Mouse (Mus musculus) cerebellum, postnatal 25 days (tissue): ENCODE measurements at regions not wholly inside any gene's neighbourhood (a gene's known extent, or its start where the extent isn't known, plus 50 kb on each side); places are given as distances from the start of the nearest gene placed in this dataset.
"Not testable (repeated sequence)": the region's sequence is repeated elsewhere in the genome, so short reads cannot be mapped to it uniquely, and the experiment has no call there.

Source experiments
- DNase-seq, 2 experiments: peaks; one replicate each; pipeline ENCODE4 v3.0.0; 2021; ENCODE audit warnings: mixed read lengths in 2 of 2

DNA sequence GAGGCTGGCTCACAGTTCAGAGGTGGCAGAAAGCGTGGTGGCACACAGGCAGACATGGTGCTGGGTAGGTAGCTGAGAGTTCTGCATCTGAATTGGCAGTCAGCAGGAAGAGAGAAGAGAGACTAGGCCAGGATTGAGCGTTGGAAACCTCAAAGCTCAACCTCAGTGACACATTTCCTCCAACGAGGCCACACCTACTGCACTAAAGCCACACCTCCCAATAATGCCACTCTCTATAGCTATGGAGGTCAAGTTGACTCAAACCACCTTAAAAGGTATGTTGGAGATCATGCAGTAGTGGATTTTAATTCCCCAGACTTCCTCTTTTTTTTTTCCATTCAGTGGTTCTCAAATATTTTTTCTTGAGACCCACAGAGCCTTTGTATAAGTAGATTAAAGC is 57.1 kb downstream of the Ccdc54 start:
- no peak for DNase-seq

- peak; percentile 88 to 94 for DNase-seq
Observed at GRCm38 (mm10) chr16:50529511-50530416, 61.2 kb downstream of the Ccdc54 start.

DNA sequence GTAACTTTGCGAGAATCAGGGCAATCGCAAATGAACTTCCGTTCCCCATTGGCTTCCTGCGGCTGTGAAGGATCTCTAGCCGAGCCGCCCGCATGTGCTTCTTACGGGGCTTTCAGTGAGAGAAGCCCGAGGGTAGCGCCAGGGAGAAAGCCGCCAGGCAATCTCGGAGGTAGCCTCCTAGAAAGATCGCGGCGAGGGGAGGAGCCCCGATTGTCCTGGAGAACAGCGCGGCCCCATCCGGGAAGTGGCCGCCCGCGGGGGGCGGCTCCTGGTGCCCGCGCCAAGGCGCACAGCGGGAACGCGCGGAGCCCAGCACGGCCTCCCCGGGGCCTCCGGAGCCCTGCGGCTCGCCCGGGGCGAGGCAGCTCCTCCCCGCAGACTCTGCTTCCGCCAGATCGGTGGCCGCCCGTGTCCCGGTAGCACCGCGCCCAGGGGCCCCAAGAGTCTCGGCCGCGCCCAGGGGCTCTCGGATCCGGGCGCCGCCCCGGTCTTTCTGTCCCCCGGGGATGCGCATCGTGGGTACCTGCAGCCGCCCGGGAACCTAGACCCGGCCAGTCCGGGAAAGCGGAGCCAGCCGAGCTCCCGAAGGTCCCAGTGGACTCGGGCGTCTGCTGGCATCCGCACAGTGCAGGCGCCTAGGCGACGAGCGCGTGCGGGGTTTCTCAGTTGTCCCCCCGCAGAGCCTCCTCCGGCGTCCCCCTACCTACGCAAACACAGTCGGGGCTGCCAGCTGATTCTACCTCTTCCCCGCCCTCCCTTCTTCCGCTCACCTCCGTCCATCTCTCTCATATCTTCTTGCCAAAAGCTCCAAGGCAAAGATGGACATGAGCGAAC is 62.1 kb downstream of the Ccdc54 start:
- DNase-seq, result peak; percentile 65 to 69

- no peak for DNase-seq
Observed at GRCm38 (mm10) chr16:50528355-50528676, 62.6 kb downstream of the Ccdc54 start.

DNA sequence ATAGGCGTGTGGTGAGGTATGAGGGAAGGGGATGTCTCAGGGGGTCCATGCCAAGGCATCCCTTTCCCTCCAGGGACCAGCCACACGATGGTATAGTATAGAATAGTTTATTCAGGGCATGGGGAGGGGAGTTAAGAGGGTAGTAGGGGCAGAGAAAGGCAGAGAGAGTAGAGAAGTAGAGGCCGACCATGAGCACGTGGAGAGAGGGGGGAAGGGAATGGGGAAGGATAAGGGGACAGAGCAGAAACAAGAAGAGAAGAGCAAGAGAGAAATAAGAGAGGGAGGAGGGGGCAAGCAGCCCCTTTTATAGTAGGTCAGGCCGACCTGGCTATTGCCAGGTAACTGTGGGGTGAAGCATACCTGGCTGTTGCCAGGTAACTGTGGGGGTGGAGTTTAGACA is 64.0 kb downstream of the Ccdc54 start:
- DNase-seq, result not testable (repeated sequence)

- no peak for DNase-seq
Observed at GRCm38 (mm10) chr16:50525934-50526366, 65.0 kb downstream of the Ccdc54 start.

GRCm38 (mm10) chr16:50525504-50525903 is 65.5 kb downstream of the Ccdc54 start:
- no peak for DNase-seq

DNA sequence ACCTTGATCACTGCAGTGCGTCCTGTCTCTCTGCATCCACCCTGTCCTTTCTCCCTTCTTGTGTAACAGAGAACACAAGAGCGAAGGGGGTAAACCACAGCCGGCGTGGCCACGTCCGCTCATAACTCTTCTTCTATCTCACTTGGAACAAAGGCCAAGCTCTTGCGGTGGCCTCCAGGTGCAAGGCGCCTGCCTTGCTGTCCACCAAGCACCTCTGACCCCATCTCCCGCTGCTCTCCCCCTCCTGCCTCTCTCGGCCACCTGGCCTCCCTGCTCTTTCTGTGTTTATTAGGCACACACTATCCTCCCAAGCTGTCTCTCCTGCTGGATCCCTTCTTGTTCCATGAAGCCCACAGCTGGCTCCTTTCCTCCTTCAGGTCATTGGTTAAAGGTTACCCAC is 71.3 kb downstream of the Ccdc54 start:
- DNase-seq, result no peak

DNA sequence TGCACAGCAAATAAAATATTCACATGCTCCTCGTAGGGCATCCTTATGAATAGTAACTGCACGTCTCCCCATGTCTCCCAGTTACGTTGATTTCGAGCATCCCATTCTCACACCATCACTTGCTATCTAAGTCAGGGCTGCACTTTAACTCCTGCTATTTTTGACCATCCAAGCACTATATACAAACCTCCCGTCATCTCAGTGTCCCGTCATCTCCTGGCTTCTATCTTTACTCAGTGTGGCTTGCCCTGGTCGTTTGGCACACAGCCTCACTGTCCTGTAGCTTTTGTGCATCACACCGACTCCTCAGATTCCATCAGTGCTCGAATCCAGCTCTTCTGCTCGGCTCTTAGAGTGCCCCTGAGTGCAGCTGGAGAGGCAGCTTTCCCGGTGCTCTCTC is 74.4 kb downstream of the Ccdc54 start:
- DNase-seq, result no peak

DNA sequence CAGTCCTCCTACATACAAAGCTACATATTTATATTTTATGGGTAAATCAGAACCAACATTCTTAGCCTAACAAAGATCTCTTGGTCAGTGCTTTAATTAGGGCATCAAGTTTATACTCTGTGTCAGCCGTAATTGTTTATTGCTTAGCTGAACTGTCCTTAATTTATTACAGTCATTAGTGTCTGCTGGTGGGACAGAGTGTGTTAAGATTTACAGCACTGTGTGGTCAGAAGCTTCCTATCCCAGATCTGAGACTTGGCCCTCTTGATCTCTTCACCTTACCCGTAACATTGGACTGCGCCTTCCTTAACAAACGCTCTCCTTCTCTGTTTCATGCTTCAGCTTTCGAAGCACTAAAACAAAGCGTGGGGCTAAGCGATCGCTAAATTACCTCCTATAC is 75.9 kb downstream of the Ccdc54 start:
- no peak for DNase-seq

DNA sequence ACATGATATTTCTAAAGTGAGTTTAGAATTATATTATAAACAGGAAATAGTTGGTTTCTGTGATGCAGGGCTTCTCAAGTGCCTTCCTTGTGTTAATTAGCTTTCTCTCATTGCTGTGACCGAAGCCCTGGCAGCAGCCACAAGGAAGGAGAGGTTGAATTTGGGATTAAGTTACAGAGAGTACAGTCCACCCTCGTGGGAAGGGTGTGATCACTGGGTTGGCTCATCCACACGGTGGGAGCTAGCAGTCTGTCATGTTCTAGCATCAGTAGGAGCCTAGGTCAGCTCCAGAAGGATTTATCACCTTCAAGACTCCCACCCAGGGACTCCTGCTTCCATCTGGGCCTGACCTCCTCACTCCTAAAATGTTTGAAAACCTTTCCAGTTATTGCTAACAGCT is 78.9 kb downstream of the Ccdc54 start:
- DNase-seq, result no peak

- DNase-seq, result no peak
Observed at GRCm38 (mm10) chr16:50509529-50509895, 77.3 kb upstream of the Bbx start.

- DNase-seq, result no peak
Observed at GRCm38 (mm10) chr16:50508673-50509528, 76.7 kb upstream of the Bbx start.

- no peak for DNase-seq
Observed at GRCm38 (mm10) chr16:50504619-50505018, 72.4 kb upstream of the Bbx start.

DNA sequence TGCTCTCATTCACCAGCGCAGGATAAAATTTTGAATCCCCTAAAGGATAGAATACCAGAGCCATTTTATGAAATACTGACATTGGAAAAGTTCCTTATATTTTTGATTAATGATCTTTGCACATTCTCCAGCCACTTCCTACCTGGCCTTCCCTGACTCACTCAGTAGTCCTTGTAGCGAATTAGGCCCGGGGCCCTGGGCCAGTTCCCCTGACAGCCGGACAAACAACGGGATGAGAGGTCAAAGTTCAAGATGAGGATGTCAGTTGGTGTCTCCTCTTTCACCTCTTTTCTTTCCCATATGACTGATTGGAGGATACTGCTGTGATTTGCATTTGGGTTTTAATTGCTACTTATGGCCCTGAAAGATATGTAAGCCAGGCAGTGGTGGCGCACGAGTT is 66.7 kb upstream of the Bbx start:
- DNase-seq, result no peak

- no peak for DNase-seq
Observed at GRCm38 (mm10) chr16:50493662-50494061, 61.5 kb upstream of the Bbx start.

- no peak for DNase-seq
Observed at GRCm38 (mm10) chr16:50489244-50489643, 57.1 kb upstream of the Bbx start.

- DNase-seq, result no peak
Observed at GRCm38 (mm10) chr16:50482360-50482786, 50.2 kb upstream of the Bbx start.
